Mouse (Mus musculus): ENCODE data around the gene Upf2.
A peak's percentile ranks its signal among the peaks of the same experiment; 100 is the strongest.
"Not testable (repeated sequence)": the region's sequence is repeated elsewhere in the genome, so short reads cannot be mapped to it uniquely, and the experiment has no call there.

Upf2 gene

GRCm38 (mm10) chr2:5950766-5951595 lies at the start of gene Upf2:
Upf2 (plus strand) TSS chr2:5951469.
- peak; percentile 96 for DNase-seq

GRCm38 (mm10) chr2:5906092-5906491 lies 45.2 kb upstream of the Upf2 start:
- no peak for DNase-seq

- peak; percentile 57 for DNase-seq
Measured at GRCm38 (mm10) chr2:5906625-5907024, 44.6 kb upstream of the Upf2 start.

GRCm38 (mm10) chr2:5911282-5911965 lies 39.8 kb upstream of the Upf2 start:
- DNase-seq = no peak

GRCm38 (mm10) chr2:5922823-5923222 lies 28.4 kb upstream of the Upf2 start:
- DNase-seq = no peak

GRCm38 (mm10) chr2:5923786-5924185 lies 27.5 kb upstream of the Upf2 start:
- no peak for DNase-seq

GRCm38 (mm10) chr2:5927481-5927880 lies 23.8 kb upstream of the Upf2 start:
- no peak for DNase-seq

GRCm38 (mm10) chr2:5929793-5930192 lies 21.5 kb upstream of the Upf2 start:
- DNase-seq = no peak

GRCm38 (mm10) chr2:5930291-5931054 lies 20.8 kb upstream of the Upf2 start:
- DNase-seq = no peak

- no peak for DNase-seq
Measured at GRCm38 (mm10) chr2:5931938-5932337, 19.3 kb upstream of the Upf2 start.

GRCm38 (mm10) chr2:5934936-5935335 lies 16.3 kb upstream of the Upf2 start:
- DNase-seq = no peak

- no peak for DNase-seq
Measured at GRCm38 (mm10) chr2:5936068-5936467, 15.2 kb upstream of the Upf2 start.

GRCm38 (mm10) chr2:5936550-5936949 lies 14.7 kb upstream of the Upf2 start:
- DNase-seq = no peak

GRCm38 (mm10) chr2:5939319-5939718 lies 11.9 kb upstream of the Upf2 start:
- no peak for DNase-seq

- DNase-seq = no peak
Measured at GRCm38 (mm10) chr2:5939911-5940310, 11.4 kb upstream of the Upf2 start.

- DNase-seq = no peak
Measured at GRCm38 (mm10) chr2:5940936-5941335, 10.3 kb upstream of the Upf2 start.

GRCm38 (mm10) chr2:5941861-5942415 lies 9.3 kb upstream of the Upf2 start:
- DNase-seq = no peak

GRCm38 (mm10) chr2:5942416-5943032 lies 8.7 kb upstream of the Upf2 start, which contains the start of gene Dhtkd1:
Dhtkd1 (minus strand) TSS chr2:5942792.
- DNase-seq = peak; percentile 84

- DNase-seq = no peak
Measured at GRCm38 (mm10) chr2:5943071-5943470, 8.2 kb upstream of the Upf2 start.

GRCm38 (mm10) chr2:5945629-5946028 lies 5.6 kb upstream of the Upf2 start:
- no peak for DNase-seq

- no peak for DNase-seq
Measured at GRCm38 (mm10) chr2:5946876-5947275, 4.4 kb upstream of the Upf2 start.

- no peak for DNase-seq
Measured at GRCm38 (mm10) chr2:5948964-5949363, 2.3 kb upstream of the Upf2 start.

- DNase-seq = not testable (repeated sequence)
Measured at GRCm38 (mm10) chr2:5949821-5950220, 1.4 kb upstream of the Upf2 start.

All from kidney, adult 18-20 months (tissue).